Mouse (Mus musculus): Measurements from ENCODE around the gene Rbm24.

GRCm38 (mm10) chr13:46429866-46430265, 11.6 kb downstream of the Rbm24 start:
- TF ChIP-seq CTCF (IDR thresholded peaks at IDR 0.05; ENCODE audit: control insufficient read depth, insufficient read depth, low read length), result no peak
- TF ChIP-seq POLR2A (IDR thresholded peaks at IDR 0.05; ENCODE audit: borderline replicate concordance, control insufficient read depth, low read depth, low read length), result no peak

Measured in bone marrow, adult 2 months (tissue).